Mouse (Mus musculus) T-helper 1 cell (primary cell): ENCODE results near the gene Srsf9.

Experiments used
- in situ Hi-C: fragments of 300-600 bp; cut with MboI, MseI; formaldehyde crosslinking; loops from one replicate; pipeline ENCODE4 v1.15.1; 2025; ENCODE audit warnings: high pct_unique_total_duplicates

The Srsf9 gene

DNA sequence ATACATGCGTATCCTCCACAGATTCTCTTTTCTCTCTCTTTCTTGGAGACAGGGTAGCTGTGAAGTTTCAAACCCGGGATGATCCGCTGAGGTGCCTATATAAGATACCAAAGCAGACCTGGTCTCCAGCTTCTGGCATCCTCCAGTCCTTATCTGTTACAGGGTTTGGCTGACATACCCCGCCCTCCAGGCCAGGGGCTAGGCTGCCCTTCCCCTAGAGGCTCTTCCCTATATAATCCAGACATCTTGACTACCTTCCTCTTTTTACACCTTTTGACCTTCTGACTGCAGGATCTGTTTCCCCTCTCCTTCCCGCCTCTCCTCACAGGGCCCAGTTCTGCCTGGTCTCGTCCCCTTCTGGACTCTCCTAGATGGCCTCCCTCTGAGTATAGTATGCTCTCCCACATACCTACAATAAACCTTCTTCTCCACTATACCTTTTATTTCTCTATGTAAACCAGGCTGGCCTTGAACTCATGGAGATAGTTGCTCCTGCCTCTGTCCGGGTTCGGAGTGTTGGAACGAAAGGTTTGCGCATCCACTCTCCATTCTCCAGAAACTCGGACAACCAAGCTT lies 633 bp upstream of the Srsf9 start:
- in situ Hi-C loops, result no loop called here

DNA sequence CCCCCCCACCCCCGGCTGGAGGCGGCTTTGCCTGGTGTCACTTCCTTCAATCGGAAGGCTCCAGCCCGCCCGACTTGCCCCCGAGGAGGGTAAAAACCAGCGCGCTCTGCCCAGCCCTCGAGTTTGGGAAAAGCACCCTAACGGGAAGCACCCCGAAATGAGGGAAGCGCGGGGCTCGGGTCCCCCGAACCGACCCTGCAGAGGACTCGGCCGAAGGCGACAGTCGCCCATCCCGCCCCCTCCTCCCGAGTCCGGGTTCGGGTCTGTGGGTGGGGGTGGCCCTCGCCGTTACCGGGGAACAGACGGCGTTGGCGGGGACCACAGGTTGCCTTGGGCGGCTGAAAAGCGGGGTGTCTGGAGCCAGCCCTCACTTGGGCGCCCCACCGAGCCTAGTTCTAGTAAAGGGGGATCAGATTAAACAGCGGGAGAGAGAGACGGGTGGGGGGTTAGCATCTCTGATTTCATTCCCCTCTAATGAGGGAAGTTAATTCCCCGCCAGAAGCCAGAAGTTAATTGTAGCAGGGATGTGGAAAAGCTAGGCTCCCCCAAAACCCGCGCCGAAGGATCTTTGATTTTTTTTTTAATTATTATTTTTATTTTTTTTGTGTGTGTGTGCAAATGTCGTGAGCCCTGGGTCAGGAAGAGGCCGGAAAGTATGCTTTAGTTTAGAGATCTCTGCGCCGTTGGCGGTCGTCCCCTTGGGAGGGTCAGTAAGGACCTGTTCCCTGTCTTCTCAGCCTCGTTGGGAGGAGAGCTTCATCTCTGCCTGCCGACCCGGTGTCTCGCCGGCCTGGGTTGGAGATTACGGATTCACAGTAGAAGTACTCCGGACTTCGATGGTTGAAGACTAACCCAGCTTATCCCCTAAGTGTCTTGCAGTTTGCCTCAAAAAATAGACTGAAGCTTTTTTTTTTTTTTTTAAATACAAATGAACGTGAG lies 902 bp downstream of the Srsf9 start:
- in situ Hi-C loops, result no loop called here

DNA sequence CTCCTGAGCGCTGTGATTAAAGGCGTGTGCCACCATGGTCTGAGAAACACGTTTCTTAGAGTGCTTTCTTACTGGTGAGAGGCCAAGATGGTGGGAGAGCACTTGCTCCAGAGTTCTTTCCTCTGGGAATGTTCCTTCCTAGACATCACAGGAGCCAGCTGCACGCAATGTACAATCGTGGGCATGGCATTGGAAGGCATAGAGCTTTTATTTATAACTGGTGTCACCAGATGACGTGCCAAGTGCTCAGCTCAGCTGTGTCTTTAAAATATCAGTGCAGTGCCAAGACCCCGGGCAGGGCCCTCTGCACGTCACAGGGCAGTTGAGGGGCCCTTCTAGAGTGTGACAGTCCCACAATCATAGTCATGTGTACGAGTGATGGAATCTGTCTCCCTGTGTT lies 4.0 kb downstream of the Srsf9 start:
- in situ Hi-C loops, result no loop called here

DNA sequence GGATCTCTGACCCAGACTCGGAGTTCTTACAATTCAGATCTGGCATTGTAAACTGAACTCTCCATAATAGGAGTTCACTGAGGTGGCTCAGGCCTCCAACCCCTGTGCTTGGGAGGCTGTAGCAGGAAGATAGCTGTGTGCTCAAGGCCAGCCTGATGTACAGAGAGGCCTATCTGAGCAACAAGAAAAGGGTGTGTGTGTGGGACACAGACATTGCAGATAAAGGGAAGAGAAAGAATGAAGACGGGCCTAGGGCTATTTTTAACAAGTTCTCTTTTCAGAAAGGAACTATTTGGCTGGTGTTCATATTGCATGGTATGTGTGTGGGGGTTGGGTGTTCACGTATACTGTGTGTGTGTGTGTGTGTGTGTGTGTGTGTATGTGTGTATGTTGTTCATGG lies 6.6 kb downstream of the Srsf9 start:
- in situ Hi-C loops, result no loop called here

DNA sequence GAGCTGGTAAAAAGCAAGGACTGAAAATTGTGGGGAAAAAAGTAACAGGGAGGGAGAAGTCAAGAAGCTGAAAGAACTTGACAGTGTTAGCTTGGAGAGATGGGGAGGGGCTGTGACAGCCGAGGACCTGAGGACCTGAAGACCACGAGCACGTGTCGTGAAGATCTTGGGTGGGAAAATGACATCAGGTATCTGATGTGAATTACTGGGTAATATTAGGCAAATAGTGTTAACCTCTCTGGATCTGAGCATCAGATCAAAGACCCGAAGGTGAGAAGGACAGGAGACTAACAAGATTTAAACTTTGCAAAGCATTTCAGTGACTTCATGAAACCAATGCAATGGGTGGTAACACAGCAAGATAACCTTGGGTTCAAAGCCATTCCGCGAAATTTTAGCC lies 13.0 kb downstream of the Srsf9 start:
- in situ Hi-C loops, result no loop called here

DNA sequence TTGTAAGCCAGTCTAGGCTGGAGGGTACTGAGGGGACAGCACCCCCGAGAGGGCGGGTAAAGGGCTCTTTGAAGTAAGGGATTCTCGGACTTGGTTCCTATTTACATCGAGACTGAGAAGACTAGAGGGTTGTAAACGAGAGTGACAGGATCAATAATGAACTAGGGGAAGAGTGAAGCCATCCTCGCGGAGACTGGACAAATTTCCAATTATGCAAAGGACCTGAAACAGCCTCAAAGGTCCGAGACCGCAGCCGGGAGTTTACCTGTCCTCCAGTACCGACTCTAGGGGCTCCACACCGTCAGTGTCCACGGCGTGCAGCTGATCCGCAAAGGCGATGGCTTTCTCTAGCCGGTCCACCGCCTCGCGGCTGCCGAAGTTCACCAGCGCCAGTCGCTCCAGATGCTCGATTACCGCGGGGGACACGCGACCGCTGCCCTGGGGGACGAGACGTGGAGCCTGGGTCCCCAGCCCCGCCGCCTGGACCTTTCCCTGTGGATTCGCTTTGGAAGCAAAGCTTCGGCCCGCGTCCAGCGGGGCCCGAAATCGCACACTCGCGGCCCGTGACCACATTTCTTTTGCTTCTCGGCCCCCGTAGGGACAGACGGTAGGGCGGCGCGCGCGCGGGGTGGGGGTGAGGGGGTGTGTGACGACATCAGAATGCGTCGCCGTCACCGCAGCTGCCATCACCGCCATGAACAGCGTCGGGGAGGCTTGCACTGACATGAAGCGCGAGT lies 13.8 kb downstream of the Srsf9 start, which contains the start of the genes Gatc and Triap1:
Gene Gatc, minus strand, starts transcription at position 602 of the 737 bp plus-strand sequence.
Gene Triap1, plus strand, starts transcription at position 649 of the 737 bp plus-strand sequence.
- in situ Hi-C loops, result no loop called here

DNA sequence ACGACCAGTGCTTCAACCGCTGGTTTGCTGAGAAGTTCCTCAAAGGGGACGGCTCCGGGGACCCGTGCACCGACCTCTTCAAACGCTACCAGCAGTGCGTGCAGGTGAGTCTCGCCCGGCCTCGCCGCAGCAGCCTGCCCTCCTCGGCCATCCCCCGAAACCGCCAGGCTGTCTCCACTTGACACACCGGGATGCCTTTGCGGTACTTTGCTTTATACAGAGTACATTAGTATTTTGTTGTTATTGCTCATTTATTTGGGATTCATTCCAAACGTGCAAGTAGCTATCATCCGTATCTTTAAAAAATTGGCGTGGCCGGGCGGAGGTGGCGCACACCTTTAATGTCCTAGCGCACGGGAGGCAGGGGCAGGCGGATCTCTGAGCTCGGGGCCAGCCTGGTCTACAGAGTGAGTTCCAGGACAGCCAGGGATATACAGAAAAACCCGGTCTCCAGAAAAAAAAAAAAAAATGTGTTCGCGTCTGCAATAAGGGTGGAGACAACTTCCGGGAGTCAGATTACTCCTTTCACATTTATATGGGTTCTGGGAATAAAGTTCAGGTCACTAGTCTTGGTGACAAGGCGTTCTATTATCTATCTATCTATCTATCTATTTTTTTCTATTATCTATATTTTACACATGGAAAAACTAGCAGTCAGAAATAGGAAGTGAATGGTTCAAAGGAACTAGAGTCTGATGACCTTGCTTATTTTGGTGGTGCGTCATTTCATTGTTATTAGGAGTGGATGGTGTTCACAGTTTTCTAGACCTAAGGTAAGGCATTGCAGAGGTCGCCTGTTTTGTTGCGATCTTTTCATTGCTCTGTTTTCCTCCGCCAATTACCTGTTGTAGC lies 14.6 kb downstream of the Srsf9 start:
- in situ Hi-C loops, result no loop called here

DNA sequence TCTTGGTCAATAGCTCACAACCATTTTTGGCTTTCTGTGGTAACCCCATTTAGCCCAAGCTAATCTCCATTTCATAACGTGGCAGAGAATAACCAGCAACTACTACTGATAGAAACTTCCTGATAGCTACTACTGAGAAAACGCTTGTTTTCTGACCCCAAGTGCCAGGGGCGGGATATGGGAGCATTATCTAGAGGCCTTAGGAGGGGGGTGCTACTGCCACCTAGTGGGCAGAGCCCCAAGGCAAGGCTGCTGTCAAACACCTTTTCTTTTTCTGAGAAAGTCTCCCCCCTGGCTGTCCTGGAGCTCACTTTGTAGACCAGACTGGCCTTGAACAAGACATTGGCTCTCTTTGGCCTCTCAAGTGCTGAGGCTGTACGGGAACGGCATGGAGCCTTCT lies 20.6 kb downstream of the Srsf9 start:
- in situ Hi-C loops, result no loop called here

DNA sequence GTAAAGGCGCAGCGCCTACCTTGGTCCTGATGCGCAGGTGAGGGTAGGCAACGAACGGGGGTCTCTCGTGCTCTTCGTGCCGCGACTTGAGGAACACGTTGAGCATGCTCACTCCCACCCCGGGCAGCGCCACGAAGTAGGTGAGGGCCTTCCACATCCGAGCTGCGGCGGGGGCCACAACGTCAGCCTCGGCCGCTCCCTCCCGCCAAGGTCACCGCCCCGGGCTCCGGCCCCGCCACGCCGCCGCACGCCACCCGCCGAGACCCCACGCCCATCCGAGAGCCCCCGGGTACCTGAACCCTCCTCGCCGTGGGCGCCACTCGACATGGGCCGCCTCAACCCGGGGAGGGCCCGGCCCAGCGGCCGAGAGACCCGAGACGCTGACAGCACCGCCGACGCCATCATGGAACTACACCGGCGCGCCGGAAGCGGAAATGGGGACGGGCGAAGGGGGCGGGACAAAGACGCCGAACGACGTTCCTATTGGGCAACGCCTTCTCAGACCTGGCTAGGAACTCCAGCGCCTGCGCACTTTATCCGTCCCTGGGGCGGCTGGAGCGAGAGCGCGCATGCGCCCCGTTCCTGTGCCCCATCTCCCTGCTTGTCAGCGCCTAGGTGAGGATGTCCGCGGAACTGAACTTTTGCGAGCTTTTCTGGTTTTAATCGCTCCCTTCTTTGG lies 21.7 kb downstream of the Srsf9 start, which contains the start of gene Cox6a1:
Gene Cox6a1, minus strand, starts transcription at position 436 of the 679 bp plus-strand sequence.
- in situ Hi-C loops, result no loop called here

DNA sequence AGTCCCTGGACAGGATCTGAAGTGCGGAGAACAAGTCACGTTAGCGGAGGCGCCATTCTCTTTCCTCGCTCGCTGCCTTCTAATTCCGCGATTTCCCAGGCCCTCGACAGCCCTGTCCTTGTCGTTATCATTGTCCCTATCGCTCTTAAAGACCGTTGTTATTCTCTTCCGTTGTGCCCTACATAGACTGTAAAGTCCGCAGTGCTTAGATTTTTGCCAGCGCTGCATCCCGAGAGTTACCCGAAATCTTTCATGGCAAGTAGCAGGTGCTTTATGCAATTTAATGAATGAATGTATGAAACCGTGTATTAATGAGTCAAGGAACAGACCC lies 22.2 kb downstream of the Srsf9 start:
- in situ Hi-C loops, result no loop called here

DNA sequence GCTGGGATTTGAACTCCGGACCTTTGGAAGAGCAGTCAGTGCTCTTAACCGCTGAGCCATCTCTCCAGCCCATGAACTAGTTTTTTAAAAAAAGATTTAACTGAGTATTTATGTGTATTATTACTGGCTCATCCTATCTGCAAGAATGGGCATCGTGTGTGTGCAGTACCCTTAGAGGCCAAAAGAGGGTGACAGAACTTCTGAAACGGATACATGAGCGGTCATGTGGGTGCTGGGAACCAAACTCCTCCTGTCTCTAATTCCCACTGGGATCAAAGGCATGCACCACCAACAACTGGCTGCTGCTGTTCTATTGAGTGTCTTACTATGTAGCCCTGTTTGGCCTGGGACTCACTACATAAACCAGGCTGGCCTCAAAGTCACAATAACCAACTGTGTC lies 24.4 kb downstream of the Srsf9 start:
- in situ Hi-C loops, result no loop called here

DNA sequence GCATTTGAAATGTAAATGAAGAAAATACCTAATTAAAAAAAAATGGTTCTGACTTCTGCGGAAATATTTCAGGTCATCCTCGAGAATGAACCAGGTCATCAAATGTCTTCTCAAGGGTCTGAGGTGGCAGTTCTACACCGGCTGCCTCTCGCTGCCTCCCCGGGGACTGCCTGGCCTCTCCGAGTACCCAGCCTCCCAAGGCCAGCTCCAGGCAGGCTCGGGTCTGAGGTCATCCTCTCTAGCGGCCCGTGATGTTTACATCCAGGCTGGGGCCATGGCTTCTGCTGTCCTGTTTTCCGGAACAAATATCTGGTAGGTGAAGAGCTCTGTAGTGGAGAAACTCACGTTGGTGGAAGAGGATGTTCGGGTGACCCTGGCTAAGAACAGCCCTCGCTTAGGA lies 28.1 kb downstream of the Srsf9 start:
- in situ Hi-C loops, result no loop called here

DNA sequence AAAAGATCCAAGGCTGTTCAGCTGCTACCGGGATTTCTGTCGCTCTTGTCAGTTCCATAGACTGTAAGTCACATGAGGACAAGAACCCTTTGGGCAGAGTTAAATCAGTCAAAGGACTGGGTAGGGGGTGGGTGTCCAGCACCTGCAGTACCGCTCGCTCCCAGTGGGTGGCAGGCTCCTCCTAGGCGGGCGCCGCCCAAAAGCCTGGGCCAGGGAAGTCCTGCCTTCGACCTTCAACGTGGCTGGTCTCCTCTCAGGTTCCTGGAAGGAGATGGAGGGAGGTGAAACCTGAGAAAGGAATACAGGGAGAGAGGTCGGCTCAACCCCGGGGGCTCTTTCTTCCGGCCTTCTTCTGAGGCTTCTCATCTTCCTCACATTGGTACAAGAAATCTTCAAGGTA lies 31.9 kb downstream of the Srsf9 start:
- in situ Hi-C loops, result no loop called here

DNA sequence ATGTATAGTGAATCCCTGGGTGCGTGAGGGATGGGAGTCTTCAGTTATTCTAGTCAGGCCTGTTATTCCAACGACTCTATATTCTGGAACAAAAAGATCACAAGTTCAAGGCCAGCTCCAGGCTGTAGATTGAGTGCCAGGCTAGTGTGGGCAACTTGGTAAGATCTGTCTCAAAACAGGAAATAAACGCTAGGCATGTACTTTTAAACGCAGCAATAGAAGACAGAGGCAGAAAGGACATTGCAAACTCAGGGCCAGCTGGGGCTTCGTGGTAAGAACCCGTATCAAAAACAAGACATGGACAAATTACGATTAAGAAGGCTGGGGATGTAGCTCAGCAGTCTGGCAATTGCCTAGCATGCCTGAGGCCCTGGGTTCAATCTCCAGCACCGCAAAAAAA lies 32.5 kb downstream of the Srsf9 start:
- in situ Hi-C loops, result no loop called here

DNA sequence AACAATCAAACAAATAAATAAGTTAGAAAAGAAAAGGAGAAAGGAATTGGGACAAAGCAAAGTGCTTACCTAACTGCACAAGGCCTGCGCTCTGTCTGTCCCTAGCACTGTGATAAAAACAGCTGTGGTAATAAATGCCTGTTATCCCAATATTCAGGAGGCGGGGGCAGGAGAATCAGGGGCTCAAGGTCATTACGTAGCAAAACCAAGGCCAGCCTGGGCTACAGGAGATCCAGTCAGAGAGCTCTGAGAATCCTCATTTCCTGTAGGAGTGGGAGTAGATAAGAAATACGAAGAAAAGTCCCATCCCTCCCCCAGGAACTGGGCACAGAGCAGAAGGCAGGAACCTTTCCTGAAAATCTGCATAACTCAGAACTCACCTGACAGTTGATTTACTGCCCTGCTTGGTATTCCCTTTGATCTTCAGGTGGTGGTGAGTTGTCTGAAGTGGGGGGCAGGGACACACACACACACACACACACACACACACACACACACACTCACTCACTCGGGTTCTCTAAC lies 32.9 kb downstream of the Srsf9 start:
- in situ Hi-C loops, result no loop called here

DNA sequence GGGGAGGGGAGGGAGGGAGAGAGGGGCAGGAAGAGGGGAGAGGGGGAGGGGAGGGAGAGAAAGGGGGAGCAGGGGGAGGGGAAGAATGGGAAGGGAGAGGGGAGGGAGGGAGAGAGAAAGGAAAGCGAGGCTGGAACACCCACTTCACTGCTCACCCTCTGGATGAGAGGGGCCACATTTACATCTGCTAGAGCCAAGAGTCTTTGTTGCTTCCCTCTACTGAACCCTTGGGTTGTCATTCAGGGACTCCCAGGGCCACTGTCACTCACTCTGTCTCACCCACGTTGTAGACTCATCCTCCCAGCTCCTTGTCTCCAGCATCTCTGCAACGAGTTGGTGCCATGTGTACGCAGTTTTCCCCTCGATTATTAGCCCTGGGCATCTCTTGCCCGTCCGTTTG lies 35.2 kb downstream of the Srsf9 start:
- in situ Hi-C loops, result no loop called here

DNA sequence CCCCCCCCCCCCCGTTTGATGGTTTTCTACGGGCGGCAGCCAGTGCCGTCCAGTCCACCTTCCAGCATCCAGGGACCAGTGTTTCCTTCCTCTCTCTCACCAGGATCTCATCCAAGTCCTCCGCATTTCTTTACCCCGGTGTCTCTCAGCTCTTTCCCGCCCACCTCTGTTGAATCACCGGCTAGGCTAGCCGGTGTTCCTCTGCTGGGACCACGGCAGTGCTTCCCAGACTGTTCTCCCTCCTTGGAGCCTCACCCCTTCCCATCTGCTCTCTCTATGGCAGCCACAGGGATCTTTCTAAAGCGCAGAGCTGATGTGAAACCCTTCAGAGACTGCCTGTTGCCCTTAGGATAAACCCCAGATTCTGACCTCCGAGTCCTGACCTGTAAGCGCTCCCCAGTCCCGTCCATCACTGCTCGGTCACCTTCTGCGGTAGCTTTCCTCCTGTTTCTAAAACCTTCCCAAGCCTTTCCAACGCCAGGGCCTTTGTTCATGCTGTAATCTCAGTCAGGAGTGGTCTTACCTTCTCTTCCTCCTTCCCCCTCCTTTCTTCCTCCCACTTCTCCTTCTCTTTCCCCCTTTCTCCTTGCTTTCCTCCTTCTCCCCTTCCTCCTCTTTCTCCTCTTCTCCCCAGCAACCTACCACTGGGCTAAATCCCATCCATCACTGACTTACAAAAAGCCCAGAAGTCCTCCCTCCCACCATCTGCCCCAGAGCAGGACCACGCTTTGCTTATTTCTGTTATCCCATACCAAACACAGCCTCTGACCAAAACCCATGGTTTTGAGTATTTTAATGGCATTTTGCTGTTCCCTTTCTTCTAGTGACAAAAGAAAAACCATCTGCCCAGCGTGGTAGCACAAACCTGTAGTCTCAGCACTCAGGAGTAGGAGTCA lies 36.1 kb downstream of the Srsf9 start:
- in situ Hi-C loops, result no loop called here

DNA sequence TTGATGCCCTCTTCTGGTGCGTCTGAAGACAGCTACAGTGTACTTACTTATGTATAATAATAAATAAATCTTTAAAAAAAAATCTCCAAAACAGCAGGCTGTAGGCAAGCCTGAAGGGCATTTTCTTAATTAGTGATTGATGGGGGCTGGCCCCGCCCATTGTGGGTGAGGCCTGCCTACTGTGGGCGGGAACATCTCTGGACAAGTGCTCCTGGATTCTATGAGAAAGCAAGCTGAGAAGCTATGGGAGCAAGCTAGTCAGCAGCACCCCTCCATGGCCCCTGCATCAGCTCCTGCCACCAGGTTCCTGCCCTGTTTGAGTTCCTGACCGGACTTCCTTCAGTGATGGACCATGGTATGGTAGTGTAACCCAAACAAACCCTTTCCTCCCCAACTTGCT lies 37.8 kb downstream of the Srsf9 start:
- in situ Hi-C loops, result loop anchor here (5.0 kb wide), 1 partner anchor 83 kb away; no protein-coding TSS in a partner anchor

DNA sequence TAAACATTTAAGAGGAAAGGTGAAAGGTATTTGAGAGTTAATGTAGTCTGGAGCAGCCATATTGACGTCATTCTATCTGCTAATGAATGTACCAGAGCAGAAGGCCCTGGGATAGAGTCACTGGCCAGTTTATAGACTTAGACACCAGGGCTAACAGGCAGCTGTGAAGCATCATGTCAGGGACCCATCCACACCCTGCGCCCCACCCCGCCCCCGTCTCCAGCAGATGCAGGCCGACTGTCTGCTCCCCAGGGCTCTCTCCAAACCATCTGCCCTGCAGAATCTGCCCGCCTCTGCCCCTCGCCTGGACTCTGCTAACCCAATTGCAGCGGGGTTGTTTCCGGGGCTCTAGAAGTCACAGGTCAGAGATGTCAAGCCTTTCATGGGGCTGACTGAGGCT lies 44.8 kb downstream of the Srsf9 start:
- in situ Hi-C loops, result no loop called here
